Mouse (Mus musculus) stomach, embryonic 15.5 days (tissue): Measurements from ENCODE around the gene Gjb4. TPM values are rescaled to one million over a fixed set of nuclear protein-coding genes. Genes with fewer than 3 reads are reported as not detected.
A peak's percentile ranks its signal among the peaks of the same experiment; 100 is the strongest.

Experiments
- ATAC-seq: fragments of 200-750 bp; cut with Nextera tagmentation; 2 replicates; pipeline ENCODE4 v1.8.0; 2017; ENCODE audit warnings: low read depth, moderate number of reproducible peaks, moderate TSS enrichment; ENCODE audit not compliant: insufficient read depth, low FRiP score
- H3K27ac ChIP-seq: fragments of 300-500 bp; sonication (generic); 2 replicates; pipeline ENCODE4 v1.5.1; 2015; ENCODE audit warnings: mild to moderate bottlenecking, inconsistent platforms
- H3K27me3 ChIP-seq: fragments of 300-500 bp; sonication (generic); replicated peaks from 2 replicates; pipeline ENCODE4 v1.6.1; 2015; ENCODE audit warnings: inconsistent platforms
- H3K36me3 ChIP-seq: fragments of 300-500 bp; sonication (generic); 2 replicates; pipeline ENCODE4 v1.6.1; 2015; ENCODE audit warnings: inconsistent platforms
- H3K4me1 ChIP-seq: fragments of 300-500 bp; sonication (generic); 2 replicates; pipeline ENCODE4 v1.6.1; 2015; ENCODE audit warnings: inconsistent platforms
- H3K4me2 ChIP-seq: fragments of 300-500 bp; sonication (generic); 2 replicates; pipeline ENCODE4 v1.6.1; 2015; ENCODE audit warnings: mild to moderate bottlenecking, inconsistent platforms
- H3K4me3 ChIP-seq: fragments of 300-500 bp; sonication (generic); replicated peaks from 2 replicates; pipeline ENCODE4 v1.5.1; 2015; ENCODE audit warnings: inconsistent platforms
- H3K9ac ChIP-seq: fragments of 300-500 bp; sonication (generic); 2 replicates; pipeline ENCODE4 v1.6.1; 2015; ENCODE audit warnings: inconsistent platforms
- H3K9me3 ChIP-seq: fragments of 300-500 bp; sonication (generic); 2 replicates; pipeline ENCODE4 v1.6.1; 2016; ENCODE audit warnings: inconsistent platforms
- whole genome bisulfite sequencing: fragments of 180-500 bp; shearing (Covaris S2); methylation state at CpG from one replicate; pipeline ENCODE4 v1.1.7; 2015; 5-methylcytosine and 5-hydroxymethylcytosine counted together
- polyA plus RNA-seq: library from polyadenylated mRNA; unstranded; fragments of >200 nt; fragmentation: Nextera tagmentation; extraction: Ambion mirVana; gene quantifications from 2 replicates; pipeline ENCODE4 v1.2.1, GENCODE M21; 2015

Gene Gjb4
- polyA plus RNA-seq, 1 experiment from 2014 or later: 0.89 TPM

DNA sequence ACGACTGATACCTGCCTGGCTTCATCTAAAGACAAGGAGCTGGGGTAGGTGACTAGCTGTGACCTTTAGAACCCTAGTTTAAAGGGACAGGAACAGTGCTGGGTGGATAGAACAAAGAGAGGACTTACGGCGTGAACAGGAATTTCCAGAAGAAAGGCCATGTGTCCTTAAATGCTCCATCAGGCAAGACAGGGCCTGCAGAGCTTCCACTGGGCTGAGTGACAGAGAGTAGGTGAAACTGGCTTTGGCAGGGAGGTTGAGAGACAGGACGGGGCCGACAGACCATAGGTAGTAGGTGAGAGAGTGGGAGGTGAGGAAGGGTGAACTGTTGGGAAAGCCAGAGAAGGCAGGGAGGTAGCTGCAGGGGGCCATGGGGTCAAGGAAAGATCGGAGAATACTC is 12.5 kb downstream of the Gjb4 start:
- Histone ChIP-seq H3K4me3 (no peak overlapping the region), H3K4me1 (no peaks in the 10 kb centered on the region), H3K27ac (0 out of 2 replicates have a peak overlapping the region, but pooled peaks have one; percentile 23), H3K4me2 (no peak overlapping the region), H3K9ac (no peak overlapping the region), H3K27me3 (no peaks in the 10 kb centered on the region), H3K36me3 (no peaks in the 10 kb centered on the region), H3K9me3 (no peaks in the 10 kb centered on the region)
- 40% methylated on average over 6 of the region's 6 CpGs for WGBS
- ATAC-seq: no peak

DNA sequence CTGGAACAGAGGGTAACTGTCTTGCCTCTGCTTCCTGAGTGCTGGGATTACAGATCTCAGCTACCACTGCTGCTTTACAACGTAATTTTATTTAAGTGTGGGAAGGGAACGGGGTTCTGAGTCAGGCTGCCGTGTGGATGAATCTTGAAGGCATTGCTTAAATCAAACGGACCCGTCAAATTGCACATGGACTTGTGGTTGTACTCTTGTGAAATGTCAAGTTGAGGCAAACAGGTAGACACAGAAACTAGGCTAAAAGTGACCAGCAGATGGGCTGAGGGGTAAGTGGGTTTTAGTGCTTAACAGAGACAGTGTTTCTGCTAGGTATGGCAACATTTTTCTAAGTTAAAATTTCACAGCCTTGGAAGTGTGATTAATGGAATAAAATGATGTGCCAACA is 16.2 kb downstream of the Gjb4 start:
- H3K36me3 ChIP-seq: no peaks in the 10 kb centered on the region
- H3K27ac ChIP-seq: no peak overlapping the region
- H3K9ac ChIP-seq: no peak overlapping the region
- H3K27me3 ChIP-seq: no peaks in the 10 kb centered on the region
- H3K4me1 ChIP-seq: no peaks in the 10 kb centered on the region
- 83% methylated on average over 5 of the region's 5 CpGs for WGBS
- no peak for ATAC-seq
- H3K4me2 ChIP-seq: no peak overlapping the region
- no peak overlapping the region for H3K4me3 ChIP-seq
- no peaks in the 10 kb centered on the region for H3K9me3 ChIP-seq

DNA sequence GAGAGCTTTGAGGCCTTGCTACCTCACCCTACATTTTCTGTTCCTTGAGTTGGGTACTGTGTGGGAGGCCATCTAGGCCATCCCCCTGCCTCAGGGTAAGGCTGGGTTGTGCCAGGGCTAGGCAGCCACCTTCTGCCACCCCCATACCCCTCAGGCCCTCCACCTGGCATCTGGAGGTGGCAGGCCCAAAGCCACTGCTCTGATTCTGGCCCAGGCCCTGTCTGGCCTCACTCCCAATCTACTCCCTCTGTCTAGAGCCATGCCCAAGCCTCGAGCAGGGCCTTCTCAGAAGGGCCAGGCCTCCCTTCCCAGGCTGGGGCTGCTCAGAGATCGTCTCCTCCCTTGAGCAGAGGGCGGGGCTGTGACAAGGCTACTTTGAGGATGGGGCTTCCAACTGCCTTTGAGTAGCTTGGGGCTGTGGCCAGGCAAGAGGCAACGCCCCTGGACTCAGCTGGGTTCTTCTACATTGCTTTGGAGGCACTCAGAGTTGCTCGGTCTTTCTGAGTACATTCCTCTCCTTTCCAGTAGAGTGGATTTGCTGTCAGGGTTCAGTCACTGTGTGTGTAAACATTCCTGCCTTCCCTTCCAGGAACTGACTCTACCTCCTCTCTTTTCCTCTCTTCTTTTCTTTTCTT is 18.9 kb downstream of the Gjb4 start:
- H3K4me2 ChIP-seq: no peak overlapping the region
- no peaks in the 10 kb centered on the region for H3K9me3 ChIP-seq
- no peak overlapping the region for H3K9ac ChIP-seq
- H3K27me3 ChIP-seq: peaks cover 24% of the 10 kb centered on the region
- H3K4me1 ChIP-seq: peaks cover 14% of the 10 kb centered on the region
- no peak for ATAC-seq
- H3K4me3 ChIP-seq: no peak overlapping the region
- H3K36me3 ChIP-seq: no peaks in the 10 kb centered on the region
- 29% methylated on average over 5 of the region's 5 CpGs for WGBS
- H3K27ac ChIP-seq: no peak overlapping the region

DNA sequence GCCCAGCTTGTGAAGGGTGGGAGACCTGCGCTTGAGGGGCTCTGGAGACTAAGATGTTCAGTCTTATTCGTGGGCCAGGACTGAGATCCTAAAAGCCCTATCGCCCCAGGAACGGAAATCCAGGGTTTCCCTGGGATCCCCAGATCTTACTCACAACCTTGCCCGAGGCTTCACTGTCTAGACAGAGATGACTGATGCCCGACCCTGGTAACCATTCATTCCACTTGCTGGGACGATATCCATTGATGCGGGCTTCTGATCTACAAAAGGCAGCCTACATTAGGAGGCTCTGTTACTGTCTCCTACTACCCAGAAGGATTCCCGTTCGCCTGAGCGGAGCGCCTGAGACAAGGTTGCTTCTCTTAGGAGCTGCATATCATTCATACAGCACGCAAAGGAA is 22.7 kb downstream of the Gjb4 start:
- H3K4me1 ChIP-seq: peaks cover 15% of the 10 kb centered on the region
- H3K27ac ChIP-seq: no peak overlapping the region
- peaks cover 51% of the 10 kb centered on the region for H3K27me3 ChIP-seq
- H3K36me3 ChIP-seq: no peaks in the 10 kb centered on the region
- ATAC-seq: no peak
- H3K4me3 ChIP-seq: no peak overlapping the region
- peak overlapping the region; percentile 50; the same call in 1 of the 2 replicates for H3K4me2 ChIP-seq
- no peaks in the 10 kb centered on the region for H3K9me3 ChIP-seq
- 28% methylated on average over 13 of the region's 13 CpGs for WGBS
- H3K9ac ChIP-seq: no peak overlapping the region

DNA sequence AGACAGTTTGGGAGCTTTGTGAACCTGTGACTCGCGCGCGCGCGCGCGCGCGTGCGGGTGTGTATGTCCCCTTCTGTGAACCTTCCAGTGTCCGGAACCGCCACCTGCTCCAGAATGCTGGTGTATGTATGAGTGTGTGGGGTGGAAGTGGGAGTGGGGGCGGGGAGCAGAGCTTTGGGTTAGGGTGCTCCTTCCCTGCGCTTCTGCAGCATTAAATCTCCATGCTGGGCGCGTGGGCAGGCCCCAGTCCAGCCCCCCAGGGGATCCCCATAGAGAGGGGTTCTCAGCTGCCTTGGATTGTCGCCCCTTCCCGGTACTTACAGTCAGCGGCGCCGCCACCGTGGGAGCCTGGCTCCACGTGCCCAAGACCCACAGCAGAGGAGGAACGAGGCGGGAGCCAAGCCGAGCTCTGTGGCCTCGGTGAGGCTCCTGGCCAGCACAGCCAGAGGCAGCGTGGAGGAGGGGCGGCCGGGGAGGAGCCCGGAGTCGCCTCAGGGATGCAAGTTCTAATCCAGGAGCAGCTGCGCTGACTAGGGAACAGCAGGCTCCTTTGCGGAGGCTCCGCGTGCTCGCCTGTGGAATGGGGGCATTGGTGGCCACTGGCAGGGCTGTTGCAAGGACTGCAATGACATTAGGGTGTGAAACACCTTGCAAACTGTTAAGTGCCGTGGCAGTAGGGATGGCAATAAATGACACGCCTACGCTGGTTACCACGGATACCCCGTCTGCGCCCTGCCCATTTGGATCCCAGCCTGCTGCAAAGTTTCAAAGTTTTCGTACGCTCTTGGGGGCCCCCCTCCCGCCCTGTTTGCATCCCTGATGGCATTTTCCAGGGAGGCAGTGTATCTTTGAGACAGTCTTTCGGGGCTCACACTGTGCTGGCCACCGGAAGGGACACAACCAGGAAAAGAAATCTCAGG is 23.4 kb downstream of the Gjb4 start, which contains the start of gene Gjb3:
Gene Gjb3 (minus strand): TSS at position 664 of the 920 bp plus-strand sequence.
- WGBS: 1% methylated on average over 49 of the region's 49 CpGs
- Histone ChIP-seq H3K4me1 (peaks cover 15% of the 10 kb centered on the region), H3K9me3 (no peaks in the 10 kb centered on the region), H3K36me3 (no peaks in the 10 kb centered on the region), H3K27ac (peak within 1 kb of the TSS; percentile 40; the same call in 1 of the 2 replicates), H3K4me2 (peak within 1 kb of the TSS; percentile 50), H3K27me3 (peaks cover 57% of the 10 kb centered on the region), H3K4me3 (peak within 1 kb of the TSS; percentile 31), H3K9ac (no peak within 1 kb of the TSS)
- ATAC-seq: no peak

DNA sequence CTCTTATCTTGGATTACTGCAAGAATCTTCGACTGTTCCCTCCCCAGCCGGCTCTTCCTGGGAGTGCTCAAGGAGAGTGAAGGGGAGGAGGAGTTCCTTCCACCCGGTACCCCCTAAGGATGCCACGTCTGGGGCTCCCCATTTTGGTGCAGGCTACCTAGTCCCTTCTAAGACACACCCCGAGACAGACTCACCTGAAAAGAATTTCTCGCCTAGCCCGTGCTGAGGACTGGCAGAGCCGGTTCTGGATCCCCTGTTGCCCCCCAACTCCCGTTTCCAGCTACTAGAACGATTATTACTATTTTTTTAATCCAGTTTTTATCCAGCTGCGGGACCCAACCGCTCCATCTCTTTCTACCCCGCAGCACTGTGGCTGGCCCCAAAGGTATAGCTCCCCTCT is 24.1 kb downstream of the Gjb4 start:
- Histone ChIP-seq H3K4me3 (peak overlapping the region; percentile 31), H3K36me3 (no peaks in the 10 kb centered on the region), H3K4me1 (peaks cover 15% of the 10 kb centered on the region), H3K9ac (no peak overlapping the region), H3K27ac (peak overlapping the region; percentile 40; the same call in 1 of the 2 replicates), H3K9me3 (no peaks in the 10 kb centered on the region), H3K4me2 (peak overlapping the region; percentile 50), H3K27me3 (peaks cover 60% of the 10 kb centered on the region)
- 0% methylated on average over 13 of the region's 13 CpGs for WGBS
- no peak for ATAC-seq

DNA sequence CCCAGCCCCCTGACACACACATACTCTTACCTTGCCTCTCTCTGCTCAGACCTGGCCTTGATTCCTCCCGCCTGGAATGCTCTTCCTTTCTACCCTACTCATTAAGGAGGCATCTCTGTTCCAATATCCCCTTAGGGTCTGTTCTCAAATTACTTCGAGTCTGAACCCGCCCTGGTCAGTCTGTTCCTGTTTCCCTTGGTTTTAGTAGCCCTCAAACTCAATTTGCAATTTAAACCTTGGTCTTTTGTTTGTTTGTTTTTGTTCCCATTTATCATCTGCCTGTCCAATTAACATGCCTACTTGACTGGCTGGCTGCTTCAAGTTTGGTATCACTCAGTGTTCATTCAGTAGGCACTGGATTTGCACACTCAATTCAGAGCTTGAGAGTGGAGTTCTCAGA is 24.8 kb downstream of the Gjb4 start:
- peaks cover 60% of the 10 kb centered on the region for H3K27me3 ChIP-seq
- WGBS: 6% methylated on average over 3 of the region's 3 CpGs
- H3K36me3 ChIP-seq: no peaks in the 10 kb centered on the region
- no peaks in the 10 kb centered on the region for H3K9me3 ChIP-seq
- no peak for ATAC-seq
- no peak overlapping the region for H3K9ac ChIP-seq
- H3K4me1 ChIP-seq: peaks cover 15% of the 10 kb centered on the region
- H3K4me2 ChIP-seq: no peak overlapping the region
- H3K4me3 ChIP-seq: no peak overlapping the region
- H3K27ac ChIP-seq: no peak overlapping the region

DNA sequence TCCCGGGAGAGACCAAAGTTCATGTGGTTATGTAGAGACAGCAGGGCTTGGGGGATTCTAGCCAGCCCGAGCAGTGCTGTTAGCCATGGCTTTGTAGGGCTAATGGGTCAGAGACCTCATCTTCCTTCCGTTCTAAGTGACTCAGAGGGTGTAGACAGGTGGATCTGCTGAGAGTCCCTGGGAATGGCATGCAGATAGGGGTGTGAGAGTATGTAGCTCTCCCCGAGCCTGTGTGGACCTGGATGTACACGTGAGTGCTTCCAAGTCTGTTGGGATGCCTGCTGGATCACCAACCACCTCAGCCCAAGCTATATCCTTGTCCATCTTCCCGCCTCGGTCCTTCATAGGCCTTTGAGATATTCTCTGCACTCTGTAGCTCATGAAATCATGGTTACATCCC is 25.5 kb downstream of the Gjb4 start:
- H3K36me3 ChIP-seq: no peaks in the 10 kb centered on the region
- no peaks in the 10 kb centered on the region for H3K9me3 ChIP-seq
- H3K4me2 ChIP-seq: no peak overlapping the region
- peaks cover 15% of the 10 kb centered on the region for H3K4me1 ChIP-seq
- WGBS: 50% methylated on average over 7 of the region's 7 CpGs
- H3K9ac ChIP-seq: no peak overlapping the region
- no peak for ATAC-seq
- H3K27me3 ChIP-seq: peaks cover 60% of the 10 kb centered on the region
- H3K27ac ChIP-seq: no peak overlapping the region
- H3K4me3 ChIP-seq: no peak overlapping the region

DNA sequence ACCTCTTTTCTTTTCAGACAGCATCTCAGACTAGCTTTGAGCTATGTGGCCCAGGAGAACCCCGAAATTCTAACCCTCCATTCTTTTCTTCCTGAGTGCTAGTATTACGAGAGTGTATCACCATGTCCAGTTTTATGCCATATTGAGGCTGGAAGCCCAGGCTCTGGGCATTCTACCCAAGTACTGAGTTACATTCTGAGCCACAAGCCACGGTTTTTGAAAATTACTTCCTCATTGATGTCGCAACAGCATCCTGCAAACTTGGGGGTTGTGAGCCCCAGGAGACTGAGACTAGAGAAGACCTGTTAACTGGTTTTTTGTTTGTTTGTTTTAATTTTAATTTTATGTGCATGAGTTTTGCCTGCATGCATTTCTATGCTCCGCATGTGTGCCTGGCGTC is 26.1 kb downstream of the Gjb4 start:
- no peaks in the 10 kb centered on the region for H3K36me3 ChIP-seq
- H3K27me3 ChIP-seq: peaks cover 60% of the 10 kb centered on the region
- no peak overlapping the region for H3K4me2 ChIP-seq
- no peaks in the 10 kb centered on the region for H3K9me3 ChIP-seq
- no peak for ATAC-seq
- no peak overlapping the region for H3K4me3 ChIP-seq
- no peak overlapping the region for H3K27ac ChIP-seq
- H3K4me1 ChIP-seq: peaks cover 15% of the 10 kb centered on the region
- WGBS: 64% methylated on average over 6 of the region's 6 CpGs
- no peak overlapping the region for H3K9ac ChIP-seq

DNA sequence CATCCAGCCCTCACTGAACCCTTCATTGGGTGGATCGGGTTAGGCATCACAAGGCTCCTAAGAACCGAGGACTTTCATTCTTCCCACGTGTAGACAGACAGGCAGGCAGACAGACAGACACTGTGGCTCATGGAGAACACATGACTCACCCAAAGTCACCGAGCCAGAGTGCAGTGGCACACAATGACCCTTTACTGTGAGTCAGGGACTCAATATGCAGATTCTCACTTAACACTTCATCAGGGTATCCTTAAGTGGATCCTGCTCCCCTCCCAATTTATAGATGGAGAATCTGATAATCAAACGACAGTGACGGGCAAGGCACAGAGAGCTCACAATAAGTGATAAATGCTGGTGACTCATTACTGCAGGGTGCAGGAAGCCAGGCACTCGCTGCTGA is 26.6 kb downstream of the Gjb4 start:
- Histone ChIP-seq H3K4me3 (no peak overlapping the region), H3K27ac (no peak overlapping the region), H3K4me2 (no peak overlapping the region), H3K36me3 (no peaks in the 10 kb centered on the region), H3K27me3 (peaks cover 59% of the 10 kb centered on the region), H3K4me1 (peaks cover 15% of the 10 kb centered on the region), H3K9ac (no peak overlapping the region), H3K9me3 (no peaks in the 10 kb centered on the region)
- 48% methylated on average over 7 of the region's 7 CpGs for WGBS
- no peak for ATAC-seq

DNA sequence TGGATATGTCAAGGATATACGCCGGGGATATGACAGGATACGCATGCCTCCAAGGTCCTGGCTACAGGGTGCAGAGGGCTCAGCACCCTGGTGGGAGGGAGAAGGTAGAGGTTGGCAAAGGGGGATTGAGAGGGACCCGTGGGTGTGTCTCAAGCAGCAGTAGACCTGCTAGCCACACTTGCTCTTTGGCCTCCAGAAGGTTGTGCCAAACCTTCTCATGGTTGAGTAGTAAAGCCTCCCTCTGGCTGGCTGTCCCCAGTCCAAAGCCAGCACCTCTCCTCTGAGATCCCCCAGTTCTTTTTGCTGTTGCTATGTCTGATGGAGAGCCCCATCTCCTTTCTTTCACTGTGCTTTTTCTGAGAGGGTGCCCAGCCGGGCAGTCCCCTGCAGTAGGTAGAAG is 28.6 kb downstream of the Gjb4 start:
- H3K36me3 ChIP-seq: no peaks in the 10 kb centered on the region
- ATAC-seq: no peak
- H3K9me3 ChIP-seq: no peaks in the 10 kb centered on the region
- 81% methylated on average over 5 of the region's 5 CpGs for WGBS
- H3K4me2 ChIP-seq: no peak overlapping the region
- no peak overlapping the region for H3K4me3 ChIP-seq
- no peak overlapping the region for H3K9ac ChIP-seq
- no peak overlapping the region for H3K27ac ChIP-seq
- H3K4me1 ChIP-seq: peaks cover 4% of the 10 kb centered on the region
- H3K27me3 ChIP-seq: peaks cover 39% of the 10 kb centered on the region

DNA sequence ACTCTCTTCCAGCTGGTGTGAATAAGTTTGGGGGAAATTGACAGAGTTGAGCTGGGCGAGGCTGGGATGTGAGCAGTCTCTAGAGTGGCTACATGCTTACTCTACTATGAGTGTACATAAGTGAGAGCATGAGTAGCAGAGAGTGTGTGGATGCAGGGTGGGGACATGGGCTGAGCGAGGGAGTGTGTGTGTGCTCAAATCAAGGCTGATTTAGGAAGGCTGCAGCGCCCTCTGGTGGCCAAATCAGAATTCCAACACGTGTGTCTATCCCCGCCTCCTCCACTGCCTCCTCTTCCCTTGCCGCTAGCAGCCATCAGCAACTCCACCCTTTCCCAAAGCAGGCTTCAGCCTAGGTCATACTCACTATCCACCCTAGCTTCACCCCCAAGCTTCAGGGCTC is 29.1 kb downstream of the Gjb4 start:
- no peak overlapping the region for H3K4me2 ChIP-seq

More for the DNA sequence above, 29.1 kb downstream of the Gjb4 start:
- H3K4me1 ChIP-seq: no peaks in the 10 kb centered on the region
- H3K9me3 ChIP-seq: no peaks in the 10 kb centered on the region
- no peak overlapping the region for H3K27ac ChIP-seq
- ATAC-seq: peak; percentile 68
- no peak overlapping the region for H3K4me3 ChIP-seq
- no peak overlapping the region for H3K9ac ChIP-seq
- 10% methylated on average over 6 of the region's 6 CpGs for WGBS
- no peaks in the 10 kb centered on the region for H3K36me3 ChIP-seq
- peaks cover 34% of the 10 kb centered on the region for H3K27me3 ChIP-seq
